Mouse (Mus musculus) embryonic facial prominence, embryonic 14.5 days (tissue): ENCODE results near the gene Xylt1. TPM values are rescaled to one million over a fixed set of nuclear protein-coding genes. Genes with fewer than 3 reads are reported as not detected.

Experiments
- ATAC-seq: fragments of 200-750 bp; cut with Nextera tagmentation; 2 replicates; pipeline ENCODE4 v1.8.0; 2017; ENCODE audit warnings: low read depth, moderate number of reproducible peaks, moderate TSS enrichment
- DNase-seq: peaks from one replicate; pipeline ENCODE4 v3.0.0-alpha.2; 2015; ENCODE audit warnings: low spot score
- H3K27ac ChIP-seq: fragments of 300-500 bp; sonication (generic); replicated peaks from 2 replicates; pipeline ENCODE4 v1.5.1; 2014; ENCODE audit warnings: low read depth, mild to moderate bottlenecking, low read length, moderate library complexity
- H3K27me3 ChIP-seq: fragments of 300-500 bp; sonication (generic); replicated peaks from 2 replicates; pipeline ENCODE4 v1.6.1; 2014; ENCODE audit warnings: low read length; ENCODE audit not compliant: control insufficient read depth, insufficient read depth
- H3K36me3 ChIP-seq: fragments of 300-500 bp; sonication (generic); 2 replicates; pipeline ENCODE4 v1.6.1; 2014; ENCODE audit warnings: low read length, mixed read lengths; ENCODE audit not compliant: control insufficient read depth, insufficient read depth
- H3K4me1 ChIP-seq: fragments of 300-500 bp; sonication (generic); 2 replicates; pipeline ENCODE4 v1.6.1; 2014; ENCODE audit warnings: antibody characterized with exemption, low read length; ENCODE audit not compliant: control insufficient read depth, insufficient read depth
- H3K4me2 ChIP-seq: fragments of 300-500 bp; sonication (generic); 2 replicates; pipeline ENCODE4 v1.6.1; 2014; ENCODE audit warnings: low read depth, mild to moderate bottlenecking, low read length, moderate library complexity, mixed read lengths
- H3K4me3 ChIP-seq: fragments of 300-500 bp; sonication (generic); 2 replicates; pipeline ENCODE4 v1.5.1; 2014; ENCODE audit warnings: low read depth, mild to moderate bottlenecking, low read length
- H3K9ac ChIP-seq: fragments of 300-500 bp; sonication (generic); 2 replicates; pipeline ENCODE4 v1.6.1; 2014; ENCODE audit warnings: low read depth, mild to moderate bottlenecking, low read length, moderate library complexity, mixed read lengths
- H3K9me3 ChIP-seq: fragments of 300-500 bp; sonication (generic); 2 replicates; pipeline ENCODE4 v1.6.1; 2016; ENCODE audit warnings: low read length; ENCODE audit not compliant: control insufficient read depth
- WGBS: fragments of 180-500 bp; shearing (Covaris S2); extraction: QIAGEN DNeasy Blood & Tissue Kit; methylation state at CpG from one replicate; pipeline ENCODE4 v1.1.7; 2014; 5-methylcytosine and 5-hydroxymethylcytosine counted together
- polyA plus RNA-seq: library from polyadenylated mRNA; unstranded; fragments of >200 nt; fragmentation: Nextera tagmentation; extraction: Ambion mirVana; gene quantifications from 2 replicates; pipeline ENCODE4 v1.2.1, GENCODE M21; 2014

Xylt1 gene
- polyA plus RNA-seq, 1 experiment from 2014 or later = 3.0 TPM

GRCm38 (mm10) chr7:117484989-117485536 lies 104.3 kb downstream of the Xylt1 start:
- H3K36me3 ChIP-seq = no peaks in the 10 kb centered on the region
- ATAC-seq (no peak), DNase-seq (no peak)
- WGBS = 79% methylated on average over 7 of the region's 7 CpGs
- H3K9me3 ChIP-seq = no peaks in the 10 kb centered on the region
- no peak overlapping the region for H3K4me2 ChIP-seq
- no peak overlapping the region for H3K4me3 ChIP-seq
- H3K9ac ChIP-seq = no peak overlapping the region
- no peaks in the 10 kb centered on the region for H3K27me3 ChIP-seq
- no peaks in the 10 kb centered on the region for H3K4me1 ChIP-seq
- no peak overlapping the region; the same call in 1 of the 2 replicates for H3K27ac ChIP-seq

- Histone ChIP-seq H3K4me3 (no peak overlapping the region), H3K9me3 (no peaks in the 10 kb centered on the region), H3K4me2 (no peak overlapping the region), H3K36me3 (no peaks in the 10 kb centered on the region), H3K27me3 (no peaks in the 10 kb centered on the region), H3K9ac (no peak overlapping the region), H3K27ac (peak overlapping the region; percentile 30; the same call in 1 of the 2 replicates), H3K4me1 (no peaks in the 10 kb centered on the region; the same call in 1 of the 2 replicates)
- ATAC-seq (no peak), DNase-seq (no peak)
- WGBS = 39% methylated on average over 7 of the region's 7 CpGs
Measured at GRCm38 (mm10) chr7:117486425-117487172, 105.8 kb downstream of the Xylt1 start.

- Histone ChIP-seq H3K4me2 (no peak overlapping the region), H3K4me3 (no peak overlapping the region), H3K27me3 (no peaks in the 10 kb centered on the region), H3K36me3 (no peaks in the 10 kb centered on the region), H3K9me3 (no peaks in the 10 kb centered on the region), H3K27ac (no peak overlapping the region), H3K4me1 (no peaks in the 10 kb centered on the region; the same call in 1 of the 2 replicates), H3K9ac (no peak overlapping the region)
- no peak for DNase-seq
- no peak for ATAC-seq
- 67% methylated on average over 2 of the region's 2 CpGs for WGBS
Measured at GRCm38 (mm10) chr7:117487173-117487490, 106.4 kb downstream of the Xylt1 start.

GRCm38 (mm10) chr7:117489973-117490372 lies 109.2 kb downstream of the Xylt1 start:
- WGBS = 73% methylated on average over 5 of the region's 5 CpGs
- no peak for ATAC-seq
- no peak for DNase-seq

GRCm38 (mm10) chr7:117490500-117491205 lies 109.9 kb downstream of the Xylt1 start:
- Histone ChIP-seq H3K4me3 (no peak overlapping the region), H3K36me3 (no peaks in the 10 kb centered on the region), H3K9ac (no peak overlapping the region), H3K4me2 (no peak overlapping the region), H3K4me1 (peaks cover under 1% of the 10 kb centered on the region; the same call in 1 of the 2 replicates), H3K27ac (no peak overlapping the region), H3K27me3 (no peaks in the 10 kb centered on the region), H3K9me3 (no peaks in the 10 kb centered on the region)
- no peak for DNase-seq
- 76% methylated on average over 9 of the region's 9 CpGs for WGBS
- no peak for ATAC-seq

More at GRCm38 (mm10) chr7:117489973-117490372, 109.2 kb downstream of the Xylt1 start:
- Histone ChIP-seq H3K36me3 (no peaks in the 10 kb centered on the region), H3K27ac (no peak overlapping the region), H3K4me1 (no peaks in the 10 kb centered on the region; the same call in 1 of the 2 replicates), H3K9ac (no peak overlapping the region), H3K27me3 (no peaks in the 10 kb centered on the region), H3K4me2 (no peak overlapping the region), H3K9me3 (no peaks in the 10 kb centered on the region), H3K4me3 (no peak overlapping the region)

- H3K27ac ChIP-seq = no peak overlapping the region
- no peak overlapping the region for H3K4me3 ChIP-seq
- no peak overlapping the region for H3K9ac ChIP-seq
- no peaks in the 10 kb centered on the region for H3K27me3 ChIP-seq
- ATAC-seq = no peak
- H3K9me3 ChIP-seq = no peaks in the 10 kb centered on the region
- no peak for DNase-seq
- H3K36me3 ChIP-seq = no peaks in the 10 kb centered on the region
- WGBS = 77% methylated on average over 5 of the region's 5 CpGs
- H3K4me2 ChIP-seq = no peak overlapping the region
- H3K4me1 ChIP-seq = peaks cover 5% of the 10 kb centered on the region; the same call in 1 of the 2 replicates
Measured at GRCm38 (mm10) chr7:117491495-117491894, 110.7 kb downstream of the Xylt1 start.

GRCm38 (mm10) chr7:117494210-117494609 lies 113.4 kb downstream of the Xylt1 start:
- no peak overlapping the region for H3K27ac ChIP-seq
- DNase-seq (peak; percentile 69), ATAC-seq (0 out of 2 replicates have a peak, but pooled peaks have one; percentile 12)
- H3K9me3 ChIP-seq = no peaks in the 10 kb centered on the region
- H3K36me3 ChIP-seq = no peaks in the 10 kb centered on the region
- H3K27me3 ChIP-seq = no peaks in the 10 kb centered on the region
- no peak overlapping the region for H3K4me3 ChIP-seq
- H3K4me1 ChIP-seq = peaks cover 5% of the 10 kb centered on the region; the same call in 1 of the 2 replicates
- WGBS = 40% methylated on average over 6 of the region's 6 CpGs
- H3K9ac ChIP-seq = no peak overlapping the region
- no peak overlapping the region for H3K4me2 ChIP-seq

GRCm38 (mm10) chr7:117494618-117495310 lies 114.0 kb downstream of the Xylt1 start:
- H3K9ac ChIP-seq = no peak overlapping the region
- WGBS = 74% methylated on average over 8 of the region's 8 CpGs
- no peak overlapping the region for H3K4me2 ChIP-seq
- peaks cover 5% of the 10 kb centered on the region; the same call in 1 of the 2 replicates for H3K4me1 ChIP-seq
- no peaks in the 10 kb centered on the region for H3K36me3 ChIP-seq
- H3K27ac ChIP-seq = no peak overlapping the region
- peak; percentile 26; the same call in 1 of the 2 replicates for ATAC-seq
- H3K27me3 ChIP-seq = no peaks in the 10 kb centered on the region
- H3K4me3 ChIP-seq = no peak overlapping the region
- no peaks in the 10 kb centered on the region for H3K9me3 ChIP-seq
- no peak for DNase-seq
